Mouse (Mus musculus): ENCODE results near the gene Bmt2.

DNA sequence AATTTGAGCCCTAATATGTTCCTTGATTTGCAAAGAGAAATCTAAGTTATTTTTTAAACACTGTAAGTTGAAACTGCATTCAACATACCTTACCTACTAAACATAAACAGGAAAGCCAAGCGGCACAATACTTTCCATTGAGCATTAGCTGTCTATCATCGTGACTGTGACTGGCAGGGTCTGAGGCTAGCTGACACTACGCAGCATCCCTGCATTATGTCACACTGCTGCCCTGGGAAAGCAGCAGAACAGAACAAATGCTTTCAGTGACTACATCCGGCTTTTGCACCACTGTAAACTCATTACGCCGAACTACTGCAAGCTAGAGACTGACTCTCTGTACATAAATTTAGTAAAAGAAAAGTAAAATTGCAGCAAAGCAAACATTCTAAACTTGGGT lies 93.0 kb downstream of the Bmt2 start:
- TF ChIP-seq POLR2A (IDR thresholded peaks at IDR 0.05; ENCODE audit: borderline replicate concordance, extremely low read depth, low read depth, low read length) (no peak), CTCF (IDR thresholded peaks at IDR 0.05; ENCODE audit: insufficient read depth, low read length) (no peak)
